Mouse (Mus musculus): ENCODE data around the gene Aknad1.

Gene Aknad1

DNA sequence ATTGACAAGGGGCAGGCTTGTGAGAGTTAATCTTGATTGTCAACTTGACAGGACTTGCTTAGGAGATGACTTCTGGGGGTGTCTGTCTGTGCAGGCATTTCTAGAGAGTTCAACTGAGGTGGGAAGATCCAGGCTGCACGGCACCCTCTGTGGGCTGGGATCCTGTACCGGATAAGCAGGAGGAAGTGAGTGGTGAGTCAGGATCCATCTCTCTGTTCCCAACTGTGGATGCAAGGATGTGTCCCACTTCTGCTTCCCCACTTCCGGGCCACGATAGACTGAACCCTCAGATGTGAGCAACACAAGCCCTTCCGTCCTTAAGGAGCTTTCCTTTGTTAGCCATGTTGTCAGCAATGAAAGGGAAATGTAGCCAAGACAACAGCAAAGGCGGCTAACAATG, 47.1 kb downstream of the Aknad1 start:
- no peak for DNase-seq (ENCODE audit: low spot score in 2 of 2)

GRCm38 (mm10) chr3:108787754-108788454, 48.4 kb downstream of the Aknad1 start:
- no peak for DNase-seq (ENCODE audit: low spot score in 2 of 2)

GRCm38 (mm10) chr3:108788455-108788794, 49.0 kb downstream of the Aknad1 start:
- no peak for DNase-seq (ENCODE audit: low spot score in 2 of 2)

DNA sequence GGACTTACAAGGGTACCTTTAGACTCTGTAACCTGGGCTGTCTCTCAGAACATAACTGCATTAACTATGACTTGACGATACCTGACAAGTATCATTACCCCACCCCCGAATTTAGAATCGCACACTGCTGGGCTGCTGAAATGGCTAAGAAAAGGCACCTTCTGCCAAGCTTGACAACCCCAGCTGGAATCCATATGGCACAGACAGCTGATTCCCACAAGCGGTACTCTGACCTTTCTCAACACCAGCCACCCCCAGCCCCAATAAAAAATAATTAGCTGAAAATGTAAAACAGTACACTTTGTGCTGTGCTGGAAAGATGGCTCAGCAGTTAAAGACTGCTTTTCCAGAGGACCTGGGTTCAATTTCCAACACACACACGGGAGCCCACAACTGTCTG, 49.8 kb downstream of the Aknad1 start:
- DNase-seq (ENCODE audit: low spot score in 2 of 2), result no peak

GRCm38 (mm10) chr3:108790499-108790898, 51.0 kb downstream of the Aknad1 start:
- DNase-seq (ENCODE audit: low spot score in 2 of 2), result no peak

DNA sequence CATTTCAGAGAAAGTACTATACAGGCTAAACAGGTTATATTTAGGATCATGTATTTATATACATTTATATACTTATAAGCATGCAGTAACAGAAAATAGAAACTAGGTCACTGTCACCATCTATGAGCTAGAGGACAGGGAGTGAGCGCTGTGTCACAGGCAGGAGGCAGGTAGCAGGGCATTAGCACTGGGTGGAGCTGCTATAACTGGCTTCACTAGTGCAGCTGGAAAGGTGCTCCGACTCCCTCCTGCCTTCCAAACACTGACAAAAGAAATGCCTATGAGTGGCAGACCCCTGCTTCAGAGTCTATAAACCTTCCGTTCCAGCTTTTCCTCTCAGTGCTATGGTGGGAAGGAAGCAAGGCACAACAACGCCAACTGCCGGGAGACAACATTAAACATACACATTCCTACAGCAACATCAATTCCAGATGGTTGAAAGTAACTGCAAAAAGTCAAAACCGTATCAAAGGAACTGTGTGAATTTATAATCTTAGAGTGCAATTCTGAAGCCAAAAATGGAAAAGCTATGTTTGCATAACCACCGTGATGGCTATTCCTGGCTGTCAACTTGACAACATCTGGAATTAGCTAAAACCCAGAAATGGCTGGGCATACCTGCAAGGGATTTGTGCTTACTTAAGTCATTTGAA, 51.7 kb downstream of the Aknad1 start:
- no peak for DNase-seq (ENCODE audit: low spot score in 2 of 2)

DNA sequence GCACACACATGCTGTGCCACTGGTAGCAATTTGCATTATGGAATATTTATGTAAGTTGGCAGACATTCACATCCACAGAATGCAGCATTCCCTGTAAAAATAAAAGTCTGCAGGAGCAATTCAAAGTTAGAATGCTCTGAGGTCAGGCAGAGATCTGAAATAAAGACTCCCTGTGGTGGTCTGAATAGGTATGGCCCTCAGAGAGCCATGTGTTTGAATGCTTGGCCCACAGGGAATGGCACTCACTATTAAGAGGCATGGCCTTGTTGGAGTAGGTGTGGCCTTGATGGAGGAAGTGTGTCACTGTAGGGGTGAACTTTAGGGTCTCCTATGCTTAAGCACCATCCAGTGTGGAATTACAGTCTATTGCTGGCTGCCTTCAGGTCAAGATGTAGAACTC, 53.0 kb downstream of the Aknad1 start:
- DNase-seq (ENCODE audit: low spot score in 2 of 2), result no peak

- no peak for DNase-seq (ENCODE audit: low spot score in 2 of 2)
These were observed 55.3 kb downstream of the Aknad1 start for GRCm38 (mm10) chr3:108794780-108795179.

- DNase-seq (ENCODE audit: low spot score in 2 of 2), result no peak
These were observed 56.3 kb downstream of the Aknad1 start for GRCm38 (mm10) chr3:108795554-108796299.

DNA sequence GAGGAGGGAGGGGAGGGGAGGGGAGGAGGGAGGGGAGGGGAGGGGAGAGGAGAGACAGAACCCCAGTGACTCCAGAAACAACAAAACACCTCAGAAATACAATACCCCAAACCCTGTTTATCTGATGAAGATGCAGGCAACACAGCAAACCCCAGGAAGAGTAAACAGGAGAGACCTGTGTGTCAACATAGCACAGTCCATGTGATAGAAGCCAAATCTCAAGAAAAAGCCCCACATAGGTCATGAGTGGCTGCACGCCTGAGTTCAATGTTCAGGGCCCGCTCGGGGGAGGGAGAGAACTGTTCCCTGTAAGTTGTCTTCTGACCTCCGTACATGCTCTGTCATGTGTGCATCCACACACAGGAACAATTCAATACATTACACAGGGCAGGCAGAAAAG, 56.9 kb downstream of the Aknad1 start:
- DNase-seq (ENCODE audit: low spot score in 2 of 2), result no peak

GRCm38 (mm10) chr3:108797723-108798122, 58.3 kb downstream of the Aknad1 start:
- no peak for DNase-seq (ENCODE audit: low spot score in 2 of 2)

- DNase-seq (ENCODE audit: low spot score in 2 of 2), result no peak
These were observed 58.9 kb downstream of the Aknad1 start for GRCm38 (mm10) chr3:108798375-108798774.

GRCm38 (mm10) chr3:108805622-108806021, 66.2 kb downstream of the Aknad1 start:
- no peak for DNase-seq (ENCODE audit: low spot score in 2 of 2)

GRCm38 (mm10) chr3:108810747-108811263, 71.3 kb downstream of the Aknad1 start:
- no peak for DNase-seq (ENCODE audit: low spot score in 2 of 2)

- DNase-seq (ENCODE audit: low spot score in 2 of 2), result no peak
These were observed 76.2 kb downstream of the Aknad1 start for GRCm38 (mm10) chr3:108815631-108816030.

DNA sequence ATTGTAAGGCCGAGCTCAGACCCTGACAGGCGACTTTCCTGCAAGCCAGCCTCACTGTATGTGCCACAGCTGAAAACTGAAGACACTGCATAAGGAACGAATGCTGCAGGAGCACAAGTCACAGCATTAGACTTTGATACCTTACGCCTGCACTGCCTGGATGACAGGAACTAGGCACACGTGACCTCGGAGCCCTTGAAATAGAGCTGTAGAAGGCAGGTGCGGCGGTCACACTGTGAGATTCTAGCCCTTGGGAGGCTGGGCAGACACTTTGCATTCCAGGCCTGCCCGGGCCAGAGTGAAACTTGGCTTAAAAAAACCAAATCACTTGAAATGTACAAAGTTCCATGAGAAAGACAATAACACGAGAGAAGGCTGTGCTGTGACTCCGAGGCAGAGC, 91.0 kb downstream of the Aknad1 start:
- DNase-seq (ENCODE audit: low spot score in 2 of 2), result peak in 1 of 2 experiments; percentile 24

DNA sequence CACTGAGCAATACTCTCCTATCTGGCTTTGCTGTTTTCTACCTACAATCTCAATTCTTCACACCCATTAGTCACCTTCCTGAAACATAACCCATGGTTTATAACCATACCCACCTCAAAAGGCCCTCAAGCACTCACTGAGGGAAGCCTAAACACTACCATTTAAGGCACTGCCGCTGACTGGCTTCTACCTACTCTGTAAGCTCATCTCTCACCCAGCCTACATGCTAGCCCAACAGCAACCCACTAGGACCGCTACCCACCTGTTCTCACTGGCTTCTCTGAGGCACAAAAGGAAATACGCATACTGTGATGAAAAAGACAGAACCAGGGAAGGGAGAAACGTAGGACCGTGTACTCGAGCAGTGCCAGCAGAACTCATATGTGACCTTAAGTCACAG, 92.3 kb downstream of the Aknad1 start:
- no peak for DNase-seq (ENCODE audit: low spot score in 2 of 2)
